Mouse (Mus musculus) MEL (cell line): Measurements from ENCODE around the gene Adamts9. TPM values are rescaled to one million over a fixed set of nuclear protein-coding genes. Genes with fewer than 3 reads are reported as not detected.

Experiments used
- DNase-seq: peaks from one replicate; pipeline ENCODE4 v3.0.0; 2011; ENCODE audit warnings: low read depth, low spot score
- H3K27ac ChIP-seq: 2 replicates; pipeline ENCODE4 v1.5.1; 2012; ENCODE audit warnings: low read depth, mild to moderate bottlenecking, control low read depth, low read length, moderate library complexity; ENCODE audit not compliant: control insufficient read depth
- H3K27me3 ChIP-seq, 2 experiments: fragments of 150-350 bp in 1 of 2; sonication (generic) in 1 of 2; 2 replicates each; pipeline ENCODE4 v1.6.1; 2012; ENCODE audit warnings: low read length in 2 of 2, mild to moderate bottlenecking in 2 of 2, improper control_type of control experiment in 1 of 2, moderate library complexity in 1 of 2; ENCODE audit not compliant: insufficient read depth in 2 of 2, control insufficient read depth in 1 of 2
- H3K36me3 ChIP-seq, 2 experiments: 2 replicates each; pipeline ENCODE4 v1.6.1; 2012 to 2014; ENCODE audit warnings: low read length in 2 of 2, improper control_type of control experiment in 1 of 2, inconsistent platforms in 1 of 2, mild to moderate bottlenecking in 1 of 2; ENCODE audit not compliant: insufficient read depth in 2 of 2, control insufficient read depth in 1 of 2
- H3K4me1 ChIP-seq, 2 experiments: fragments of 150-350 bp in 1 of 2; sonication (generic) in 1 of 2; 2 replicates each; pipeline ENCODE4 v1.6.1; 2012; ENCODE audit warnings: low read length in 2 of 2, improper control_type of control experiment in 1 of 2, mild to moderate bottlenecking in 1 of 2; ENCODE audit not compliant: insufficient read depth in 2 of 2, control insufficient read depth in 1 of 2
- H3K4me3 ChIP-seq, 2 experiments: fragments of 150-350 bp in 1 of 2; sonication (generic) in 1 of 2; 2 replicates each; pipeline ENCODE4 v1.5.1; 2012; ENCODE audit warnings: low read depth in 2 of 2, low read length in 2 of 2, mild to moderate bottlenecking in 2 of 2, moderate library complexity in 2 of 2, control low read depth in 1 of 2, improper control_type of control experiment in 1 of 2; ENCODE audit not compliant: control insufficient read depth in 1 of 2, insufficient read depth in 1 of 2
- H3K79me2 ChIP-seq: 2 replicates; pipeline ENCODE4 v1.6.1; 2012; ENCODE audit warnings: mild to moderate bottlenecking, low read length, moderate library complexity; ENCODE audit not compliant: control insufficient read depth, poor library complexity, insufficient read depth
- H3K9ac ChIP-seq: 2 replicates; pipeline ENCODE4 v1.6.1; 2012; ENCODE audit warnings: low read depth, mild to moderate bottlenecking, control low read depth, low read length, moderate library complexity; ENCODE audit not compliant: control insufficient read depth, poor library complexity, severe bottlenecking
- H3K9me3 ChIP-seq: fragments of 150-350 bp; sonication (generic); replicated peaks from 2 replicates; pipeline ENCODE4 v1.6.1; 2012; ENCODE audit warnings: mild to moderate bottlenecking, low read length, improper control_type of control experiment, moderate library complexity; ENCODE audit not compliant: insufficient read depth
- CHD1 ChIP-seq: IDR thresholded peaks from 2 replicates; pipeline ENCODE4 v1.6.1; 2012; ENCODE audit warnings: low read depth, mild to moderate bottlenecking, inconsistent platforms, low read length, improper control_type of control experiment
- CHD2 ChIP-seq: IDR thresholded peaks from 2 replicates; pipeline ENCODE4 v1.6.1; 2011; ENCODE audit warnings: low read length, improper control_type of control experiment
- CTCF ChIP-seq, 3 experiments: IDR thresholded peaks in 2 of 3; conservative IDR thresholded peaks in 1 of 3; 2 replicates each; pipeline ENCODE4 v1.5.1; 2011 to 2012; ENCODE audit warnings: low read length in 3 of 3, low read depth in 2 of 3, mild to moderate bottlenecking in 2 of 3, improper control_type of control experiment in 1 of 3, inconsistent platforms in 1 of 3, mixed read lengths in 1 of 3, moderate library complexity in 1 of 3; ENCODE audit not compliant: control insufficient read depth in 1 of 3, insufficient read depth in 1 of 3, poor library complexity in 1 of 3, severe bottlenecking in 1 of 3
- ELF1 ChIP-seq: IDR thresholded peaks from 2 replicates; pipeline ENCODE4 v1.6.1; 2014; ENCODE audit warnings: low read depth, mild to moderate bottlenecking, inconsistent platforms, low read length, improper control_type of control experiment, moderate library complexity
- GATA1 ChIP-seq: IDR thresholded peaks from 2 replicates; pipeline ENCODE4 v1.6.1; 2011; ENCODE audit warnings: low read depth, low read length, improper control_type of control experiment
- JUND ChIP-seq: IDR thresholded peaks from 2 replicates; pipeline ENCODE4 v1.6.1; 2011; ENCODE audit warnings: low read depth, mild to moderate bottlenecking, improper control_type of control experiment, low read length
- MAFK ChIP-seq: IDR thresholded peaks from 2 replicates; pipeline ENCODE4 v1.6.1; 2011; ENCODE audit warnings: low read depth, mild to moderate bottlenecking, low read length, improper control_type of control experiment, borderline replicate concordance
- MEF2A ChIP-seq: IDR thresholded peaks from 2 replicates; pipeline ENCODE4 v1.6.1; 2014; ENCODE audit warnings: low read depth, mild to moderate bottlenecking, inconsistent platforms, low read length, improper control_type of control experiment; ENCODE audit not compliant: poor library complexity, insufficient replicate concordance, severe bottlenecking; ENCODE audit errors: extremely low read depth
- POLR2A ChIP-seq, 2 experiments: IDR thresholded peaks; 2 replicates each; pipeline ENCODE4 v1.6.1; 2011 to 2012; ENCODE audit warnings: low read length in 2 of 2, mild to moderate bottlenecking in 2 of 2, control low read depth in 1 of 2, improper control_type of control experiment in 1 of 2, low read depth in 1 of 2, moderate library complexity in 1 of 2; ENCODE audit not compliant: control insufficient read depth in 1 of 2, insufficient read depth in 1 of 2, poor library complexity in 1 of 2
- POLR2AphosphoS5 ChIP-seq: IDR thresholded peaks from 2 replicates; pipeline ENCODE4 v1.6.1; 2012; ENCODE audit warnings: low read depth, borderline replicate concordance, mild to moderate bottlenecking, inconsistent platforms, low read length, moderate library complexity, mixed read lengths
- SIN3A ChIP-seq: IDR thresholded peaks from 2 replicates; pipeline ENCODE4 v1.6.1; 2012; ENCODE audit warnings: low read length, improper control_type of control experiment, inconsistent platforms
- SMC3 ChIP-seq: IDR thresholded peaks from 2 replicates; pipeline ENCODE4 v1.6.1; 2011; ENCODE audit warnings: low read depth, low read length, improper control_type of control experiment
- TCF12 ChIP-seq: IDR thresholded peaks from 2 replicates; pipeline ENCODE4 v1.6.1; 2014; ENCODE audit warnings: low read depth, mild to moderate bottlenecking, inconsistent platforms, low read length, improper control_type of control experiment, moderate library complexity
- UBTF ChIP-seq: IDR thresholded peaks from 2 replicates; pipeline ENCODE4 v1.6.1; 2012; ENCODE audit warnings: low read depth, mild to moderate bottlenecking, inconsistent platforms, low read length, improper control_type of control experiment, moderate library complexity, borderline replicate concordance; ENCODE audit not compliant: insufficient read depth
- USF1 ChIP-seq: IDR thresholded peaks from 2 replicates; pipeline ENCODE4 v1.6.1; 2014; ENCODE audit warnings: low read depth, mild to moderate bottlenecking, inconsistent platforms, low read length, improper control_type of control experiment, moderate library complexity
- ZMIZ1 ChIP-seq: IDR thresholded peaks from 2 replicates; pipeline ENCODE4 v1.6.1; 2012; ENCODE audit warnings: low read depth, mild to moderate bottlenecking, inconsistent platforms, low read length, improper control_type of control experiment, moderate library complexity
- polyA plus RNA-seq, 2 experiments: library from polyadenylated mRNA; stranded (reverse) in 1 of 2; unstranded in 1 of 2; fragments of >175 nt in 1 of 2; fragments of >200 nt in 1 of 2; gene quantifications; 2 replicates each; pipeline versions ENCODE4 v1.2.1 to v1.2.4; 2012; ENCODE audit warnings: low replicate concordance in 2 of 2, low read depth in 1 of 2; ENCODE audit not compliant: insufficient read length in 2 of 2, insufficient read depth in 1 of 2, missing spikeins in 1 of 2
- total RNA-seq: library from RNA; depleted of rRNA; stranded (reverse); fragments of 300-350 nt; gene quantifications from 2 replicates; pipeline ENCODE4 v1.2.3, GENCODE M21; 2012

The Adamts9 gene
- total and polyA plus RNA-seq, 3 experiments = not detected

DNA sequence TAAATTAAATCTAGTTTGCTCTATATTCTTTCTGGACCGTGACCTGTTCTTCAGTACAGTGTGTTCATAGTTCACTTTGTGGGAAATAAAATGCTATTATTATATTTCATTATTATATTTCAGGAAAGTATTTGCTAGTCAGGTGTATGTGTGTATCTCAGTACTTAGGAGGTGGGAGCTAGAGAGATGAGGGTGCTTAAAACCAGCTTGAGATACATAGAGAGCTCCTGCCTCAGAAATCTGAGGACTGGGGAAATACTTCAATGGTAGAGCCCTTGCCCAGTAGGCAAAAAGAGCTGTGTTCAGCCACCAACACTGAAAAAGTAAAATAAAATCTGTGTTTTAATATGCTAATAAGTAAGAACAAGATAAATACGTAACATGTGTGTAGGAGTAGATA, 68.0 kb downstream of the Adamts9 start:
- Histone ChIP-seq H3K27ac (no peak overlapping the region), H3K9ac (no peak overlapping the region), H3K79me2 (no peaks in the 10 kb centered on the region), H3K27me3 (no peaks in the 10 kb centered on the region), H3K9me3 (no peaks in the 10 kb centered on the region), H3K4me1 (no peaks in the 10 kb centered on the region), H3K36me3 (no peaks in the 10 kb centered on the region), H3K4me3 (no peak overlapping the region)
- TF ChIP-seq SIN3A (no peak), GATA1 (no peak)
- no peak for DNase-seq

DNA sequence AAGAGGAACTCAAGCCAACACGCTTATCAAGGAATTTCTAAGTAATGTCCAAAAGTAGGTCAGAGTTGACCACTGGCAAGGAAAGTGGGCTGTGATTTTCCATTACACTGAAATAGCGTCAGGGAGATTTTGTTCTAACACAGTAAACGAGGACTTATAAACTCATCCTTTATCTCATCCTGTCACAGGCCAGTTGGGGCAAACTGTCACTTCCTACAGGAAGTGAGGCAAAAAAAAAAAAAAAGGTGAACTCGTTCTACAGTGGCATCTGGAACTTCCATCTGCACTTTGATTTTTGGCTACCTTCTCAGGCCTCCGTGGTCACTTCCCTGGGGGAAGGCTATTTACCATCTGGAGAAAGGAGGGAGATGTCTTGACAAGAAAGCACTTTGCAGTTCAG, 68.4 kb downstream of the Adamts9 start:
- no peak for DNase-seq
- TF ChIP-seq TCF12 (no peak), POLR2A (IDR thresholded peaks at IDR 0.05; ENCODE audit: control insufficient read depth in 1 of 2, insufficient read depth in 1 of 2, low read depth in 1 of 2, low read length in 2 of 2, poor library complexity in 1 of 2) (no peak), CTCF (IDR thresholded peaks at IDR 0.05 in 2 of 3, conservative IDR thresholded peaks at IDR 0.05 in 1 of 3; ENCODE audit: control insufficient read depth in 1 of 3, insufficient read depth in 1 of 3, low read depth in 2 of 3, low read length in 3 of 3, poor library complexity in 1 of 3, severe bottlenecking in 1 of 3) (no peak), USF1 (no peak), MEF2A (no peak)
- TF ChIP-seq, all 39 proteins: peak for 0

DNA sequence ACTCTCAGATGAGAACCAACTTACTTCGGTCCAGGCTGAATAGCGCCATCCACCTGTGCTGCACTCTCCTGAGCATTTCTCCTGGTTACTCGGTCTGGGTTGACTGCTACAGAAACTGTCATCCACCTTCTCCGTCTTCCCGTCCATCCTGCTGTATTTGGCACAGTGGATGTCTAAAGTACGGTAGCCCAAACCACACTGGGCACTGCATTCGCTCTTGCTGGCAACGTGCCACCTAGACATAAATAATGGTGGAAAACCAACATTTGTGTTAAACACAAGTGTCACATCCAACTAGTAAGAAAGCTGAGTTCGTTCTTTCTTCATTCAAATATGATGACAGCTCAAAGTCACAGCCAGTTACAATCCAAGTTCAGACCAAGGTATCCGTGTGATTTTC, 70.5 kb downstream of the Adamts9 start:
- no peaks in the 10 kb centered on the region for H3K9me3 ChIP-seq

More for the DNA sequence above, 68.4 kb downstream of the Adamts9 start:
- Histone ChIP-seq H3K27ac (no peak overlapping the region), H3K9me3 (no peaks in the 10 kb centered on the region), H3K27me3 (no peaks in the 10 kb centered on the region), H3K4me1 (no peaks in the 10 kb centered on the region), H3K4me3 (no peak overlapping the region), H3K79me2 (no peaks in the 10 kb centered on the region), H3K36me3 (no peaks in the 10 kb centered on the region), H3K9ac (no peak overlapping the region)

DNA sequence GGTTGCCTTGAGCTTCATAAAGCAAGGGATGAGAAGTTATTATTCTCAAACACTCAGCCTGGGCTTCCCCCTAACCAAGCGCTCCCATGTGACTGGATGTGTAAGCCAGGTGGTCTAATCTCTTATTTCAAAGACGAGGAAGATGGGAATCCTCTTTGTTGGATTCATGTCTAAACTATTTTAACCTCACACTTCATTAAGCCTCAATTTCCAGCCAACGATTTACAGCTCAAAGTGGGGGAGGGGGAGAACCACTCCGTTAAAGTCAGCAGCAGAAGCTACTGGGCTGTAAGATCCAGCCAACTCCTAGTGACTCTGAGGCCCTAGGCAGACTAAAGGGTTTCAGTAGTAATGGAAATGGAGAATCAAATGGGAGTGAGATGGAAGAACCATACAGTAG, 71.5 kb downstream of the Adamts9 start:
- Histone ChIP-seq H3K79me2 (no peaks in the 10 kb centered on the region), H3K27ac (no peak overlapping the region), H3K4me1 (no peaks in the 10 kb centered on the region)
- TF ChIP-seq MAFK (no peak), JUND (no peak), POLR2AphosphoS5 (no peak)
- TF ChIP-seq, all 39 proteins: peak for 0
- Histone ChIP-seq H3K36me3 (no peaks in the 10 kb centered on the region), H3K9ac (no peak overlapping the region), H3K9me3 (no peaks in the 10 kb centered on the region), H3K4me3 (no peak overlapping the region), H3K27me3 (no peaks in the 10 kb centered on the region)
- no peak for DNase-seq

More for the DNA sequence above, 70.5 kb downstream of the Adamts9 start:
- Histone ChIP-seq H3K27ac (no peak overlapping the region), H3K4me3 (no peak overlapping the region), H3K9ac (no peak overlapping the region), H3K27me3 (no peaks in the 10 kb centered on the region), H3K36me3 (no peaks in the 10 kb centered on the region), H3K4me1 (no peaks in the 10 kb centered on the region), H3K79me2 (no peaks in the 10 kb centered on the region)
- no peak for TF ChIP-seq UBTF
- no peak for TF ChIP-seq CHD2
- no peak for TF ChIP-seq ELF1
- no peak for TF ChIP-seq ZMIZ1
- TF ChIP-seq CHD1 = no peak
- no peak for TF ChIP-seq SMC3
- TF ChIP-seq MEF2A = no peak
- no peak for DNase-seq
